Mouse (Mus musculus): ENCODE data around the gene Arntl. TPM values are rescaled to one million over a fixed set of nuclear protein-coding genes. Genes with fewer than 3 reads are reported as not detected.
"Not testable (repeated sequence)": the region's sequence is repeated elsewhere in the genome, so short reads cannot be mapped to it uniquely, and the experiment has no call there.

The Arntl gene
- polyA plus RNA-seq, 1 experiment from 2014 or later = 11.2 TPM

- Histone ChIP-seq H3K4me3 (ENCODE audit: low read length) (no peak overlapping the region), H3K4me2 (replicated peaks; ENCODE audit: low read depth, low read length) (no peak overlapping the region), H3K9ac (ENCODE audit: low read depth, low read length) (no peak overlapping the region), H3K4me1 (ENCODE audit: control insufficient read depth, insufficient read depth, low read length) (0 out of 2 replicates have a peak, but pooled peaks cover 7% of the 10 kb centered on the region), H3K9me3 (ENCODE audit: control insufficient read depth, low read length) (no peaks in the 10 kb centered on the region), H3K27me3 (ENCODE audit: control insufficient read depth, insufficient read depth, low read length) (no peaks in the 10 kb centered on the region), H3K27ac (ENCODE audit: low read depth, low read length) (no peak overlapping the region), H3K36me3 (ENCODE audit: control insufficient read depth, insufficient read depth, low read length) (no peaks in the 10 kb centered on the region)
- no peak for ATAC-seq (ENCODE audit: low FRiP score, low TSS enrichment)
- WGBS = 89% methylated on average over 7 of the region's 7 CpGs
Measured at GRCm38 (mm10) chr7:113253777-113254405, 46.6 kb downstream of the Arntl start.

GRCm38 (mm10) chr7:113256046-113256445, 48.8 kb downstream of the Arntl start:
- Histone ChIP-seq H3K27ac (ENCODE audit: low read depth, low read length) (no peak overlapping the region), H3K9me3 (ENCODE audit: control insufficient read depth, low read length) (no peaks in the 10 kb centered on the region), H3K4me1 (ENCODE audit: control insufficient read depth, insufficient read depth, low read length) (0 out of 2 replicates have a peak, but pooled peaks cover 2% of the 10 kb centered on the region), H3K4me2 (replicated peaks; ENCODE audit: low read depth, low read length) (no peak overlapping the region), H3K9ac (ENCODE audit: low read depth, low read length) (no peak overlapping the region), H3K4me3 (ENCODE audit: low read length) (no peak overlapping the region), H3K27me3 (ENCODE audit: control insufficient read depth, insufficient read depth, low read length) (no peaks in the 10 kb centered on the region), H3K36me3 (ENCODE audit: control insufficient read depth, insufficient read depth, low read length) (no peaks in the 10 kb centered on the region)
- WGBS = 60% methylated on average over 4 of the region's 4 CpGs
- ATAC-seq (ENCODE audit: low FRiP score, low TSS enrichment) = no peak

GRCm38 (mm10) chr7:113258430-113258829, 51.2 kb downstream of the Arntl start:
- no peak for ATAC-seq (ENCODE audit: low FRiP score, low TSS enrichment)
- no peaks in the 10 kb centered on the region for H3K4me1 ChIP-seq (ENCODE audit: control insufficient read depth, insufficient read depth, low read length)
- H3K9me3 ChIP-seq (ENCODE audit: control insufficient read depth, low read length) = no peaks in the 10 kb centered on the region
- no peaks in the 10 kb centered on the region for H3K27me3 ChIP-seq (ENCODE audit: control insufficient read depth, insufficient read depth, low read length)
- H3K4me3 ChIP-seq (ENCODE audit: low read length) = no peak overlapping the region
- H3K36me3 ChIP-seq (ENCODE audit: control insufficient read depth, insufficient read depth, low read length) = no peaks in the 10 kb centered on the region
- no peak overlapping the region for H3K4me2 ChIP-seq (replicated peaks; ENCODE audit: low read depth, low read length)
- H3K9ac ChIP-seq (ENCODE audit: low read depth, low read length) = no peak overlapping the region
- WGBS = 70% methylated on average over 4 of the region's 4 CpGs
- no peak overlapping the region for H3K27ac ChIP-seq (ENCODE audit: low read depth, low read length)

- no peak overlapping the region for H3K27ac ChIP-seq (ENCODE audit: low read depth, low read length)
- no peak overlapping the region for H3K9ac ChIP-seq (ENCODE audit: low read depth, low read length)
- H3K4me1 ChIP-seq (ENCODE audit: control insufficient read depth, insufficient read depth, low read length) = no peaks in the 10 kb centered on the region
- no peaks in the 10 kb centered on the region for H3K9me3 ChIP-seq (ENCODE audit: control insufficient read depth, low read length)
- no peaks in the 10 kb centered on the region for H3K27me3 ChIP-seq (ENCODE audit: control insufficient read depth, insufficient read depth, low read length)
- no peaks in the 10 kb centered on the region for H3K36me3 ChIP-seq (ENCODE audit: control insufficient read depth, insufficient read depth, low read length)
- WGBS = 77% methylated on average over 21 of the region's 21 CpGs
- no peak for ATAC-seq (ENCODE audit: low FRiP score, low TSS enrichment)
- no peak overlapping the region for H3K4me3 ChIP-seq (ENCODE audit: low read length)
- no peak overlapping the region for H3K4me2 ChIP-seq (replicated peaks; ENCODE audit: low read depth, low read length)
Measured at GRCm38 (mm10) chr7:113260321-113261167, 53.3 kb downstream of the Arntl start.

- H3K4me3 ChIP-seq (ENCODE audit: low read length) = no peak overlapping the region
- 42% methylated on average over 3 of the region's 3 CpGs for WGBS
- no peak for ATAC-seq (ENCODE audit: low FRiP score, low TSS enrichment)
- no peak overlapping the region for H3K27ac ChIP-seq (ENCODE audit: low read depth, low read length)
- no peaks in the 10 kb centered on the region for H3K9me3 ChIP-seq (ENCODE audit: control insufficient read depth, low read length)
- no peaks in the 10 kb centered on the region for H3K4me1 ChIP-seq (ENCODE audit: control insufficient read depth, insufficient read depth, low read length)
- no peak overlapping the region for H3K4me2 ChIP-seq (replicated peaks; ENCODE audit: low read depth, low read length)
- no peaks in the 10 kb centered on the region for H3K36me3 ChIP-seq (ENCODE audit: control insufficient read depth, insufficient read depth, low read length)
- H3K9ac ChIP-seq (ENCODE audit: low read depth, low read length) = no peak overlapping the region
- H3K27me3 ChIP-seq (ENCODE audit: control insufficient read depth, insufficient read depth, low read length) = no peaks in the 10 kb centered on the region
Measured at GRCm38 (mm10) chr7:113261690-113262089, 54.4 kb downstream of the Arntl start.

GRCm38 (mm10) chr7:113262510-113263467, 55.5 kb downstream of the Arntl start:
- H3K4me2 ChIP-seq (replicated peaks; ENCODE audit: low read depth, low read length); H3K4me1 ChIP-seq (ENCODE audit: control insufficient read depth, insufficient read depth, low read length); H3K4me3 ChIP-seq (ENCODE audit: low read length); H3K9ac ChIP-seq (ENCODE audit: low read depth, low read length); H3K27me3 ChIP-seq (ENCODE audit: control insufficient read depth, insufficient read depth, low read length); H3K36me3 ChIP-seq (ENCODE audit: control insufficient read depth, insufficient read depth, low read length); ATAC-seq (ENCODE audit: low FRiP score, low TSS enrichment); H3K9me3 ChIP-seq (ENCODE audit: control insufficient read depth, low read length); H3K27ac ChIP-seq (ENCODE audit: low read depth, low read length): not testable (repeated sequence)
- WGBS = 42% methylated on average over 14 of the region's 14 CpGs

GRCm38 (mm10) chr7:113263990-113264389, 56.7 kb downstream of the Arntl start:
- Histone ChIP-seq H3K36me3 (ENCODE audit: control insufficient read depth, insufficient read depth, low read length) (no peaks in the 10 kb centered on the region), H3K4me2 (replicated peaks; ENCODE audit: low read depth, low read length) (no peak overlapping the region), H3K27ac (ENCODE audit: low read depth, low read length) (no peak overlapping the region), H3K9ac (ENCODE audit: low read depth, low read length) (no peak overlapping the region), H3K4me1 (ENCODE audit: control insufficient read depth, insufficient read depth, low read length) (no peaks in the 10 kb centered on the region), H3K4me3 (ENCODE audit: low read length) (no peak overlapping the region), H3K9me3 (ENCODE audit: control insufficient read depth, low read length) (no peaks in the 10 kb centered on the region), H3K27me3 (ENCODE audit: control insufficient read depth, insufficient read depth, low read length) (no peaks in the 10 kb centered on the region)
- ATAC-seq (ENCODE audit: low FRiP score, low TSS enrichment) = no peak
- 76% methylated on average over 1 of the region's 1 CpGs for WGBS

- no peak for ATAC-seq (ENCODE audit: low FRiP score, low TSS enrichment)
- H3K36me3 ChIP-seq (ENCODE audit: control insufficient read depth, insufficient read depth, low read length) = no peaks in the 10 kb centered on the region
- no peaks in the 10 kb centered on the region for H3K9me3 ChIP-seq (ENCODE audit: control insufficient read depth, low read length)
- no peak overlapping the region for H3K9ac ChIP-seq (ENCODE audit: low read depth, low read length)
- no peaks in the 10 kb centered on the region for H3K27me3 ChIP-seq (ENCODE audit: control insufficient read depth, insufficient read depth, low read length)
- H3K27ac ChIP-seq (ENCODE audit: low read depth, low read length) = no peak overlapping the region
- no peak overlapping the region for H3K4me3 ChIP-seq (ENCODE audit: low read length)
- H3K4me1 ChIP-seq (ENCODE audit: control insufficient read depth, insufficient read depth, low read length) = no peaks in the 10 kb centered on the region
- H3K4me2 ChIP-seq (replicated peaks; ENCODE audit: low read depth, low read length) = no peak overlapping the region
- WGBS = 83% methylated on average over 9 of the region's 9 CpGs
Measured at GRCm38 (mm10) chr7:113268287-113268686, 61.0 kb downstream of the Arntl start.

All from kidney, embryonic 14.5 days (tissue).